Mouse (Mus musculus) MEL (cell line): ENCODE measurements at regions not wholly inside any gene's neighbourhood (a gene's known extent, or its start where the extent isn't known, plus 50 kb on each side); places are given as distances from the start of the nearest gene placed in this dataset.

Source experiments
- DNase-seq: peaks from one replicate; pipeline ENCODE4 v3.0.0; 2011; ENCODE audit warnings: low read depth, low spot score
- H3K27ac ChIP-seq: 2 replicates; pipeline ENCODE4 v1.5.1; 2012; ENCODE audit warnings: low read depth, mild to moderate bottlenecking, control low read depth, low read length, moderate library complexity; ENCODE audit not compliant: control insufficient read depth
- H3K27me3 ChIP-seq, 2 experiments: fragments of 150-350 bp in 1 of 2; sonication (generic) in 1 of 2; 2 replicates each; pipeline ENCODE4 v1.6.1; 2012; ENCODE audit warnings: low read length in 2 of 2, mild to moderate bottlenecking in 2 of 2, improper control_type of control experiment in 1 of 2, moderate library complexity in 1 of 2; ENCODE audit not compliant: insufficient read depth in 2 of 2, control insufficient read depth in 1 of 2
- H3K36me3 ChIP-seq, 2 experiments: 2 replicates each; pipeline ENCODE4 v1.6.1; 2012 to 2014; ENCODE audit warnings: low read length in 2 of 2, improper control_type of control experiment in 1 of 2, inconsistent platforms in 1 of 2, mild to moderate bottlenecking in 1 of 2; ENCODE audit not compliant: insufficient read depth in 2 of 2, control insufficient read depth in 1 of 2
- H3K4me1 ChIP-seq, 2 experiments: fragments of 150-350 bp in 1 of 2; sonication (generic) in 1 of 2; 2 replicates each; pipeline ENCODE4 v1.6.1; 2012; ENCODE audit warnings: low read length in 2 of 2, improper control_type of control experiment in 1 of 2, mild to moderate bottlenecking in 1 of 2; ENCODE audit not compliant: insufficient read depth in 2 of 2, control insufficient read depth in 1 of 2
- H3K4me3 ChIP-seq, 2 experiments: fragments of 150-350 bp in 1 of 2; sonication (generic) in 1 of 2; 2 replicates each; pipeline ENCODE4 v1.5.1; 2012; ENCODE audit warnings: low read depth in 2 of 2, low read length in 2 of 2, mild to moderate bottlenecking in 2 of 2, moderate library complexity in 2 of 2, control low read depth in 1 of 2, improper control_type of control experiment in 1 of 2; ENCODE audit not compliant: control insufficient read depth in 1 of 2, insufficient read depth in 1 of 2
- H3K79me2 ChIP-seq: 2 replicates; pipeline ENCODE4 v1.6.1; 2012; ENCODE audit warnings: mild to moderate bottlenecking, low read length, moderate library complexity; ENCODE audit not compliant: control insufficient read depth, poor library complexity, insufficient read depth
- H3K9ac ChIP-seq: 2 replicates; pipeline ENCODE4 v1.6.1; 2012; ENCODE audit warnings: low read depth, mild to moderate bottlenecking, control low read depth, low read length, moderate library complexity; ENCODE audit not compliant: control insufficient read depth, poor library complexity, severe bottlenecking
- H3K9me3 ChIP-seq: fragments of 150-350 bp; sonication (generic); replicated peaks from 2 replicates; pipeline ENCODE4 v1.6.1; 2012; ENCODE audit warnings: mild to moderate bottlenecking, low read length, improper control_type of control experiment, moderate library complexity; ENCODE audit not compliant: insufficient read depth
- BHLHE40 ChIP-seq: IDR thresholded peaks from 2 replicates; pipeline ENCODE4 v1.6.1; 2012; ENCODE audit warnings: low read depth, mild to moderate bottlenecking, inconsistent platforms, low read length, improper control_type of control experiment, borderline replicate concordance
- CTCF ChIP-seq, 3 experiments: IDR thresholded peaks in 2 of 3; conservative IDR thresholded peaks in 1 of 3; 2 replicates each; pipeline ENCODE4 v1.5.1; 2011 to 2012; ENCODE audit warnings: low read length in 3 of 3, low read depth in 2 of 3, mild to moderate bottlenecking in 2 of 3, improper control_type of control experiment in 1 of 3, inconsistent platforms in 1 of 3, mixed read lengths in 1 of 3, moderate library complexity in 1 of 3; ENCODE audit not compliant: control insufficient read depth in 1 of 3, insufficient read depth in 1 of 3, poor library complexity in 1 of 3, severe bottlenecking in 1 of 3
- E2F4 ChIP-seq: IDR thresholded peaks from 2 replicates; pipeline ENCODE4 v1.6.1; 2011; ENCODE audit warnings: low read depth, low read length, improper control_type of control experiment, borderline replicate concordance
- ELF1 ChIP-seq: IDR thresholded peaks from 2 replicates; pipeline ENCODE4 v1.6.1; 2014; ENCODE audit warnings: low read depth, mild to moderate bottlenecking, inconsistent platforms, low read length, improper control_type of control experiment, moderate library complexity
- ETS1 ChIP-seq: IDR thresholded peaks from 2 replicates; pipeline ENCODE4 v1.6.1; 2012; ENCODE audit warnings: low read depth, mild to moderate bottlenecking, inconsistent platforms, low read length, improper control_type of control experiment, moderate library complexity
- GATA1 ChIP-seq: IDR thresholded peaks from 2 replicates; pipeline ENCODE4 v1.6.1; 2011; ENCODE audit warnings: low read depth, low read length, improper control_type of control experiment
- JUND ChIP-seq: IDR thresholded peaks from 2 replicates; pipeline ENCODE4 v1.6.1; 2011; ENCODE audit warnings: low read depth, mild to moderate bottlenecking, improper control_type of control experiment, low read length
- MAFK ChIP-seq: IDR thresholded peaks from 2 replicates; pipeline ENCODE4 v1.6.1; 2011; ENCODE audit warnings: low read depth, mild to moderate bottlenecking, low read length, improper control_type of control experiment, borderline replicate concordance
- MXI1 ChIP-seq: IDR thresholded peaks from 2 replicates; pipeline ENCODE4 v1.6.1; 2011; ENCODE audit warnings: mild to moderate bottlenecking, low read depth, low read length, improper control_type of control experiment
- MYB ChIP-seq: IDR thresholded peaks from 2 replicates; pipeline ENCODE4 v1.6.1; 2011; ENCODE audit warnings: mild to moderate bottlenecking, low read depth, low read length, improper control_type of control experiment
- NRF1 ChIP-seq: IDR thresholded peaks from 2 replicates; pipeline ENCODE4 v1.6.1; 2014; ENCODE audit warnings: low read depth, mild to moderate bottlenecking, inconsistent platforms, low read length, improper control_type of control experiment, moderate library complexity; ENCODE audit not compliant: poor library complexity, insufficient read depth, severe bottlenecking
- POLR2A ChIP-seq, 2 experiments: IDR thresholded peaks; 2 replicates each; pipeline ENCODE4 v1.6.1; 2011 to 2012; ENCODE audit warnings: low read length in 2 of 2, mild to moderate bottlenecking in 2 of 2, control low read depth in 1 of 2, improper control_type of control experiment in 1 of 2, low read depth in 1 of 2, moderate library complexity in 1 of 2; ENCODE audit not compliant: control insufficient read depth in 1 of 2, insufficient read depth in 1 of 2, poor library complexity in 1 of 2
- POLR2AphosphoS2 ChIP-seq: IDR thresholded peaks from 2 replicates; pipeline ENCODE4 v1.6.1; 2011; ENCODE audit warnings: low read length, improper control_type of control experiment
- TAL1 ChIP-seq: IDR thresholded peaks from 2 replicates; pipeline ENCODE4 v1.6.1; 2012; ENCODE audit warnings: mild to moderate bottlenecking, inconsistent platforms, low read length, moderate library complexity, mixed read lengths
- TBP ChIP-seq: IDR thresholded peaks from 2 replicates; pipeline ENCODE4 v1.8.0; 2011; ENCODE audit warnings: low read depth, low read length, improper control_type of control experiment
- TCF12 ChIP-seq: IDR thresholded peaks from 2 replicates; pipeline ENCODE4 v1.6.1; 2014; ENCODE audit warnings: low read depth, mild to moderate bottlenecking, inconsistent platforms, low read length, improper control_type of control experiment, moderate library complexity
- UBTF ChIP-seq: IDR thresholded peaks from 2 replicates; pipeline ENCODE4 v1.6.1; 2012; ENCODE audit warnings: low read depth, mild to moderate bottlenecking, inconsistent platforms, low read length, improper control_type of control experiment, moderate library complexity, borderline replicate concordance; ENCODE audit not compliant: insufficient read depth
- USF1 ChIP-seq: IDR thresholded peaks from 2 replicates; pipeline ENCODE4 v1.6.1; 2014; ENCODE audit warnings: low read depth, mild to moderate bottlenecking, inconsistent platforms, low read length, improper control_type of control experiment, moderate library complexity
- USF2 ChIP-seq, 2 experiments: IDR thresholded peaks; 2 replicates each; pipeline ENCODE4 v1.6.1; 2011 to 2012; ENCODE audit warnings: improper control_type of control experiment in 2 of 2, low read length in 2 of 2, borderline replicate concordance in 1 of 2, inconsistent platforms in 1 of 2, low read depth in 1 of 2, mild to moderate bottlenecking in 1 of 2; ENCODE audit not compliant: insufficient read depth in 1 of 2
- ZC3H11A ChIP-seq: IDR thresholded peaks from 2 replicates; pipeline ENCODE4 v1.6.1; 2012; ENCODE audit warnings: low read depth, mild to moderate bottlenecking, inconsistent platforms, low read length, improper control_type of control experiment
- ZKSCAN1 ChIP-seq: IDR thresholded peaks from 2 replicates; pipeline ENCODE4 v1.6.1; 2012; ENCODE audit warnings: low read depth, mild to moderate bottlenecking, inconsistent platforms, low read length, improper control_type of control experiment, moderate library complexity
- ZMIZ1 ChIP-seq: IDR thresholded peaks from 2 replicates; pipeline ENCODE4 v1.6.1; 2012; ENCODE audit warnings: low read depth, mild to moderate bottlenecking, inconsistent platforms, low read length, improper control_type of control experiment, moderate library complexity
- ZNF384 ChIP-seq: IDR thresholded peaks from 2 replicates; pipeline ENCODE4 v1.6.1; 2012; ENCODE audit warnings: low read depth, mild to moderate bottlenecking, inconsistent platforms, low read length, improper control_type of control experiment

GRCm38 (mm10) chr1:32887728-32888127 is 340.6 kb upstream of the Gm5415 start:
- Histone ChIP-seq H3K27me3 (no peaks in the 10 kb centered on the region), H3K36me3 (no peaks in the 10 kb centered on the region), H3K9me3 (no peaks in the 10 kb centered on the region), H3K4me1 (no peaks in the 10 kb centered on the region), H3K79me2 (no peaks in the 10 kb centered on the region), H3K27ac (no peak overlapping the region), H3K9ac (no peak overlapping the region), H3K4me3 (no peak overlapping the region)
- DNase-seq, result no peak
- no peak for TF ChIP-seq GATA1
- TF ChIP-seq ELF1, result no peak
- TF ChIP-seq USF1, result no peak
- no peak for TF ChIP-seq E2F4
- no peak for TF ChIP-seq CTCF (IDR thresholded peaks at IDR 0.05 in 2 of 3, conservative IDR thresholded peaks at IDR 0.05 in 1 of 3; ENCODE audit: control insufficient read depth in 1 of 3, insufficient read depth in 1 of 3, low read depth in 2 of 3, low read length in 3 of 3, poor library complexity in 1 of 3, severe bottlenecking in 1 of 3)
- TF ChIP-seq TBP, result no peak

- no peak for DNase-seq
- Histone ChIP-seq H3K4me1 (no peaks in the 10 kb centered on the region), H3K9me3 (no peaks in the 10 kb centered on the region), H3K79me2 (no peaks in the 10 kb centered on the region), H3K36me3 (no peaks in the 10 kb centered on the region), H3K9ac (no peak overlapping the region), H3K27ac (no peak overlapping the region), H3K27me3 (no peaks in the 10 kb centered on the region)
- TF ChIP-seq ZKSCAN1, result no peak
- TF ChIP-seq JUND, result no peak
- no peak for TF ChIP-seq TAL1
- no peak for TF ChIP-seq UBTF
- TF ChIP-seq NRF1, result no peak
- TF ChIP-seq ZNF384, result no peak
- TF ChIP-seq ETS1, result no peak
- TF ChIP-seq, all 39 proteins: peak for 0
- H3K4me3 ChIP-seq, result no peak overlapping the region
These were observed 325.8 kb upstream of the Gm5415 start for GRCm38 (mm10) chr1:32872920-32873319.

DNA sequence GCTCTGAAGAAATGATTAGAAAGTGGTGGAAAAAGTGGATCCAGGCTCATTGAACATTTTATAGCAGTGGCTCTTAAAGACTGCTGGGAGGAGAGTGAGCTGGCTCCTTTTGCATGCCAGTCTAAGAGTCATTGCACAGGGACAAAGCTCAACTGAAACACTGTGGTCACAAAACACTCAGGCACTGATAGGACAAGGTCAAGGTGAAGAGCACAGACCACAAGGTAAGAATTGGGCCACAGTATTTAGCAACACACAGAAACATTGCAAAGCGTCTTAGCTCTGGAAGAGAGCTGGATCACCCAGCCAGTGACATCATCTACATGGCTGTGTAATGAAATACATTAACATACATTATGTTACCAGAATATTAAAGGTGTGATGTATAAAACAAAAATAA is 319.0 kb upstream of the Gm5415 start:
- no peak overlapping the region for H3K27ac ChIP-seq
- no peaks in the 10 kb centered on the region for H3K27me3 ChIP-seq
- H3K9ac ChIP-seq, result no peak overlapping the region
- no peaks in the 10 kb centered on the region for H3K36me3 ChIP-seq
- H3K9me3 ChIP-seq, result no peaks in the 10 kb centered on the region
- no peak overlapping the region for H3K4me3 ChIP-seq
- H3K79me2 ChIP-seq, result no peaks in the 10 kb centered on the region
- no peak for TF ChIP-seq ZNF384
- TF ChIP-seq GATA1, result no peak
- no peak for TF ChIP-seq BHLHE40
- no peak for TF ChIP-seq USF2 (IDR thresholded peaks at IDR 0.05; ENCODE audit: borderline replicate concordance in 1 of 2, insufficient read depth in 1 of 2, low read depth in 1 of 2, low read length in 2 of 2)
- no peak for TF ChIP-seq MYB
- TF ChIP-seq TBP, result no peak
- TF ChIP-seq POLR2A (IDR thresholded peaks at IDR 0.05; ENCODE audit: control insufficient read depth in 1 of 2, insufficient read depth in 1 of 2, low read depth in 1 of 2, low read length in 2 of 2, poor library complexity in 1 of 2), result no peak
- no peak for TF ChIP-seq POLR2AphosphoS2
- no peak for TF ChIP-seq ZC3H11A
- TF ChIP-seq MAFK, result no peak
- TF ChIP-seq JUND, result no peak
- TF ChIP-seq MXI1, result no peak
- no peak for TF ChIP-seq TAL1
- no peak for TF ChIP-seq UBTF
- no peak for TF ChIP-seq ZMIZ1
- no peak for TF ChIP-seq TCF12
- no peak for DNase-seq
- H3K4me1 ChIP-seq, result no peaks in the 10 kb centered on the region
